Mouse (Mus musculus) layer of hippocampus, adult 11-12 months (tissue): ENCODE data around the gene Fbxo28.

Experiments used
- DNase-seq: peaks from one replicate; pipeline ENCODE4 v3.0.0; 2022; ENCODE audit warnings: low spot score

Fbxo28 gene

DNA sequence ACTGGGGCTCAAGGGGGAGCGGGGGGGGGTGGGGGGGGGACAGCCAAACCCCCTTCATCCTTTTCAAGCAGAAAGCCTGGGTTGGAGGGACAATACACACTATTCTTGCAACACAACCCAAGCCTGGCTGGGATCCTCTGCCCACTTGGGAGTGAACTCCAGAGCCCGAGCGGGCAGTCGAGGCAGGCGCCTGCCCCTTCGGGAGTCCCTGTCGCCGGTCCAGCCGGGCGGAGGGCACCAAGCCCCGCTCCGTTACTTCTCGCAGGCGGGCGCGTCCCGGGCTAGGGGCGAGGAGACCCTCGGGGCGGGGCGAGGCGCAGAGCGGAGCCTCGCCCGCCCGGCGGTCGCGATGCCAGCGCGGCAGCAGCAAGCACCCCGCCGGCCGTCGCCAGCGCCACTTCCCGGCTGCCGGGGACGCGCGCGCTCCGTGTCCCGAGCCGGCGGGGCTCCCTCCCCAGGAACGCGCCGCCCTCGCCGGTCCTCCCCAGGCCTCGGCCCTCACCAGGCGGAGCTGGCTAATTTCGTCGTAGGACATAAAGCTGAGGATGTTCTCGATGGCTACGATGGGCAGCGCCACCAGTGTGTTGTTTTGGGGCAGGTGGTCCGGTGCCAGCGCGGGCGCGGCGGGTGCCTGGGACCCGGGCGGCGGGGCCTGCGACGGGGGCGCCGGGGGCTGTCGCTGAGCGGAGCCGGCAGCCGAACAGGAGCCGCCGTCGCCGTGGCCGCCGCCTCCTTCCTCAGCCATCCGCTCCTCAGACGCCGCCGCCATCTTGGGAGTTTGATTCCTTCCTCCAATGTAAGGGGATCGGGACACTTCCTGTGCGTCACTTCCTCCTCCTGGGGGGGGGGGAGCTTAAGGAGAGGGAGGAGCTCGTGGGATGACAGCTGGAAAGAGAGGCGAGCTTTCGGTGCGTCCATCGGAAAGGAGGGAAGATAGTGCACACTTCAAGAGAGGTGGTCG lies at the start of gene Fbxo28:
Fbxo28 (minus strand) TSS at position 809 of the 961 bp plus-strand sequence.
- peak; percentile 86 for DNase-seq

DNA sequence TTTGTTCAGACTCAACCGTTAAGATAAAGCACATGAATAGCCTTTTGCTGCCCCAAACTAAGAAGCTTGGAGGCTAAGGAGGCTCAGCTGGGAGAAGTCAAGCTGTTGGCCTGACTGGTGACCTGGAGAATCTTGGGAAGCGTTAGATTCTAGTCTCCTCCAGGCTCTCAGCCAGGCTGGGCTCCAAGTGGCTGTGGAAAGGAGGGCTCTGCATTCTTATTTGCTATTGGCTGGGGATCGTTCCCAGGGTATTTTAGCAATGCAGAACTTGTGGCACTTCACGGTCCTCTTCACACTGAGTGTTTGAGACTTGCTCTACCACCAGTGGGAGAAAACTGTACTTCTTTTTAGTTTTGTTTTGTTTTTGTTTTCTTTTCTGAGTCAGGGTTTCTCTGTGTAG lies 47.3 kb upstream of the Fbxo28 start:
- DNase-seq: no peak

DNA sequence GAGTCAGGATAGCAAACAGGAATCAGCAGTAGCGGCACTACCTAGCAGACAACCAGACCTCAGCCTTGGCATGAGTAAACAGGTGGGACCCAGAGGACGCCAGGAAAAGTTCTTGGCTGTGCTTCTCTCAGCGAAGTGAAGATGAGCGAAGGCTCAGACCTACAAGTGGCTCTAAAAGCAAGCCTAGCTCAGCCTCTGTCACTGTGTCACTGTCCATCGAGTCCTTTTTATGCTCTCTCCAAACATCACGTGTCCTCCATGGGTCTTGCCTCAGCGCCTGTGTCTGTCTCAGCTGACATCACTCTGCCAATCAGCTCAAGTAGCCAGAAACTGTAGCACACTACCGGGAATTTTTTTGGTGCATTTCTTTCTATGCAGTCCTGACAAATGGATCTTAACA lies 45.0 kb upstream of the Fbxo28 start:
- no peak for DNase-seq

DNA sequence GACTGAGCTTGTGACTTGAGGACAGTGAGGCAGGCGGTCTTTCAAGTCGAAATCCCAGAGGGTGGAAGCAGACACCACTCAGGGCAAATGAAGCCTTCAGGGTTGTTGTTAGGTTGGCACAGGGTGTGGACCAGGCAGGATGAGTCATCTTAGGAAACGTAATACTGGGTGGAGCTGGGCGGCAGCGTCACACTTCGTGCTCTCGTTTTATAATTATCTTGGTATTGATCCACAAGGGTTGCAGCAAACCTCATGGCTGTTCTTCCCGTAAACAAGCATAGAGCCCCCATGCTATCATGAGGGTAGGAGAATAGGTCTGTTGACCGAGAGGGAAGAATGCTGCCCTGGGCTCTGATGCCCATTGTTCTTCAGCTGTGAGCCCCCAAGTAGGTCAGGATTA lies 41.7 kb upstream of the Fbxo28 start:
- DNase-seq: no peak

DNA sequence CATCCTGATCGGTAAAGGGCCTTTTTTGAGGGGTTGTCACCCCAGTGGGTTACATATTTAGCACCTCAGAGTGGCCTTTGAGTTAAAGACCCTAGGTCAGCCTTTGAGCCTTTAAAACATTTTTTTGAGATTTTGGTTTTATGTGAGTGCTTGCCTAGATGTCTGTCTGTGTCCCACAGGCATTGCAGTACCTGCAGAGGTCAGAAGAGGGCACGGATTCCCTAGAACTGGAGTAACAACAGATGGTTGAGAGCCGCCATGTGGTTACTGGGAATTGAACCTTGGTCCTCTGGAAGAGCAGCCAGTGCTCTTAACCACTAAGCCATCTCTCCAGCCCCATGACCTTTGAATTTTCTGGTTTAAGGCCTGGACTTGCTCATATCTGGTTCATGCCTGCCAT lies 39.9 kb upstream of the Fbxo28 start:
- no peak for DNase-seq

DNA sequence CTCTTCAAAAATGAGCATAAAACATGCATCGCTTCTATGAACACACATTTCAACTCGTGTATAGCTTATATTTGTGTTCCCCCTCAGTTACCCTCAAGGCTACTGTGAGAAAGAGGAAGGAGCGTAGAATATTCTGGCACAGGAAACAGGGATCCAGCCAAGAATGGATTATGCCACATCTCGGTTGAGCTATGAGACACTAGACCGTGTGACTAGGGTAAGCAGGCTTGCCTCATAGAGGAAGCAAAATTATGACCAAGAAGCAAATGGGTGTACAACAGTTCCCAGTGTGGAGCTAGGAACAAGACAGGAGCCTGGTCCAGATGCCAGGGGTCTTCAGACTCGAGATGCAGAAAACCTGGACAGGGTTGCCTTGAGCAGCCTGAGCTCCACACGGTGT lies 39.3 kb upstream of the Fbxo28 start:
- no peak for DNase-seq

DNA sequence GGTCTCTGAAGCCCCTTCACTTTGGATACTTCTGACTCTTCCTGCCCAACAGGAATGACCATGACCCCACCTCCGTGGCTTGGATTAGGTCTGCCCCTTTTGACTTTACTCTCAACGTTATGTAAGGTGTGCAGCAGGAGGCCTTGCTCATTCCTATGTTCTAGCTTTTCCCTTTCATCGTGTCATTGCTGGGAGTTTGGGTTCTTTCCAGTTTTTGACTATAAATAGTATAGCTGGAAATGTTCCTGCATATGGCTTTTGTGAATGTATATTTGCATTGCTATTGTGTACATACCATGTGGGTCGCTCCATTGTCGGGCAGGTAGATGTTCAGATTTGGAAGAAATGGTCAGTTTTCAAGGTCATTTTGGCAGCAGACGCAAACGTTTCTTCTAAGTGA lies 37.4 kb upstream of the Fbxo28 start:
- DNase-seq: no peak

DNA sequence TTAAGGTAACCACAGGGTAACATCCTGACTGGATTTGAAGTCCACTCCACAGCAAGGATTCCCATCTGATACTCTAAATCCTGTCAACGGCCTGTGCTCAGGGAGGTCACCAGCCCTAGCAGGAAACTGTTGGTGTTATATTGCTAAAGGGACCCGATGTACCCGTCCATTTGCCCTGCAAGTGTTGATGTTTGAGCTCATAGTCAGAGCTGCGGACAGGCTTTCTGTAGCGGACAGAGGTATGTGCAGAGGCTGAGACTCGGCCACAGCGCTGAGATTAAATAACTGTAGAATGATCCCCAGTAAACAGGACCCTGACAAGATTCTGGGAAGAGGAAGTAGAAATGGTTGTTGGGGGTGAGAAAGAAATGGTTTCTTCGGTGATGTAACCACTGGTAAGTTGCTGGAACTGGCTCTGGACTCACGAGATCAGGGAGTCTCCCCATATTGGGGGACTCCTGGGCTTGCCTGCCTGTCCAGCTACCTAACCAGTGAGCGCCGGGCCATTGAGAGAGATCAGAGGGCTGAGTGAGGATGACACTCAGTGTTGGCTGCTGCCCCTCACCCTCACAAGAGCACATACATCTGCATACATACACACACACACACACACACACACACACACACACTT lies 36.9 kb upstream of the Fbxo28 start:
- no peak for DNase-seq

DNA sequence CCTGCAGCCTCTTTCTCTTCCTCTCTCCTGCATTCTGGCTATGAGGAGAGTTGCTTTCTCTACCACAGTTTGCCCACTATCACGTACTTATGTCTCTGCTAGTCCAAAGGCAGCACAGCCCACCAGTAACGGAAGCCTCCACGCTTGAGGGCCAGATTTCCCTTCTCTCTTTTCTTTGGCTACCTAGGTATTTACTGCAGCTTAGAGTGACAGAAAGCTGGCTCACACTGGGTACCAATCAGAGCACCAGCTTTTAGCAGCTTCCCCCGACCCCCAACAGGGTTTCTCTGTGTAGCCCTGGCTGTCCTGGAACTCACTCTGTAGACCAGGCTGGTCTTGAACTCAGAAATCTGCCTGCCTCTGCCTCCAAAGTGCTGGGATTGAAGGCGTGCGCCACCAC lies 36.1 kb upstream of the Fbxo28 start:
- DNase-seq: no peak

DNA sequence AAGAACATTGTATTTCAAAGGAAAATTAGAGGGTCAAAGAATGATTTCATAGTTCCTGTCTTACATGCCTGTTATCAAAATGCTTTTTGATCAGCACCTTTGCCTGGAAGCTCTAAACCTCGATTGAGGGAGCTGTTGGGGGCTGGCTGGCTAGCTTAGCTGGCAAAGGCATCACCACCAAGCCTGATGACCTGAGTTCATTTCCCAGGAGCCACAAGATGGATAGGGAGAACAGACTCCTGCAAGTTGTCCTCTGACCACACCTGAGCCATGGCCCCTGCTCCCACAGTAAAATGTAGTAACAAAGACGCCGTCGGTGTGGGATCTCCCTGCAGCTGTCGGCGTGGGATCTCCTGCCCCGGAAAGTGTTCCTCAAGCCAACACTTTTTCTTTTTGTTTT lies 35.4 kb upstream of the Fbxo28 start:
- DNase-seq: no peak

DNA sequence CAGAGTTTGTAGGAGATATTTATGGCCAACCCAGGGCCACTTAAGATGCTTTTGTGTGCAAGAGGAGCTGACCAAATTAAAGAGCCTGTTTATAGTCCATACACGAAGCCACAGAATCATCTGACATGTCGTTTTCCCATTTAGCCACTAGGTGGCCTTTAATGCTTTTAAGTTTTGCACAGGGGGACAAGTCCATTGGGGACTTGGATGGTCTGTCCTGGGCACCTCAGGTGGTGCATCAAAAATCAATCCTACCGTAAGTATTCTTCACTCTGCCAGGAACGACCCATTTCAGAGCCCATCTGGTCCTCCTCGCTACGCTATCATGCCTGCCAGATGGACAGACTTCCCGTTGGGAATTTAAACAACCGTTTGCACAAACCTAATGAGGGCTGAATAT lies 34.8 kb upstream of the Fbxo28 start:
- DNase-seq: peak; percentile 43

DNA sequence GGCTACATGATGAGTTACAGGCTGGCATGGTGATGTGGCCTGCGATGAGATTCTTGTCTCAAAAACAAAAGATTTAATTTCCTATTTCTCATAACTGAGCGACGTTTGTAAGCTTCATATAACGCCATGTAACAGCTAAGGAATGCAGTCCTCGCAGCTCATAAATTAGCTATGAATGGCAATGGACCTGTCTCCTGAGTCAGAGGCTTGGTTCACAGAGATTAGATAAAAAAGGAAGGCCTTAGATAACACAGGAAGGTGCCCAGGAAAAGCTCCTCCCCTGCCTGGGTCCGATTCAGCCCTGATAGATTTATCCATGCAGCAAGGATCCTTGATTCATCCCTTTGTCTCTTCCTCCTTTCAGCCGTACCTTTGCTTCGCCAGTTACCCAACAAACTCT lies 30.5 kb upstream of the Fbxo28 start:
- no peak for DNase-seq

DNA sequence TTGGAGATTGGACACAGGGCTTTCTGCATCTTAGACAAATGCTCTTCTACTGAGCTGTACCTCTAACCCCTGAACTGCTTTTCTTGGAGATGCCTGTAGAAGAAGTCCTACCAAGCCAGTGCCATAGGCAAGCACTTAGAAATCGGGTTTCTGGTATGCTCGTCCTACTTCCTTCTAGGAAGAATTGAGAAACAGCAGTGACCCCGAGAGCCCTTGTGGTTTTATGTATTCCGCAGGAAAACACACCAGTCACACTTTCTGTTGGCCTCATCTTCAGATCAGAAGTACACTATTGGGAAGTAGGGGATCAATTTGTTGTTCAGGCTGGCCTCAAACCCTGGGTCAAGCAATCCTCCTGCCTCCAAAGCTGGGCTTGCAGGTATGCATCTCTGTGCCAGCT lies 28.0 kb upstream of the Fbxo28 start:
- DNase-seq: no peak

DNA sequence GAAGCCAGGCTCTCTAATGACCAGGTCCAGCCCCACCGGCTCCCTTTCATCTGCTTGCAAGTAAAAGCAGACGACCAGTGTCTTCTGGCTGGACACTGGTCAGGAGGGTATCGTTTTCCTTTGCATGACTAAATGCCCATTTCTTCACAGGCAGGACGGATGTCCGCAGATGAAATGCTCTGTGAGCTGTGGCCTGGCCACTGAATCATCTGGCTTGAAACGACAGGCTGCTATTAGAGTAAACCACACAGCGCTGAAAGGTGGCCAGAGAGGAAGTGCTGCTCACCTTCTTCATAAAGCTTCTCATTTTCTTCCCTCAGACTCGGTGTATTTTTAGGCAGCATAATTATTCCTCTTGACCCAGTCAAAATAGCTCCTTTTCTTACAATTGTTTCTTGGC lies 27.4 kb upstream of the Fbxo28 start:
- DNase-seq: no peak

DNA sequence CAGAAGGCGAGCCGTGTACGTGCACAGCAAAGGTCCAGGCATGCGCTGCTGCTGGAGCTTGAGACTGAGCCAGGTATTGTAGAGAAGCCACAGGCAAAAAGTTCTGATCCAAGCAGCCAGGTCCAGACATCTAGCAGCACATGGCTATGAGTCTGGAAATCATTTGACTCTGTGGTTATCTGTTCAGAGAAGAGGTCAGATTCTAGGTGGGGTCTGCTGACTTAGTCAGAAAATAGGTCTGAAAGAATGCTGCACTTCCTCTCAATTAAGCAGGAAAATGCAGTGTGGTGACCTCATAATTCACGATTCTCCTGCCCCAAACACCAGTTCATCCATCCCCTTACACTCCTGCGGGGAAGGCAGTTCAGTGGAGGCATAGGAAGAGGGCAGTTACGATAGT lies 26.9 kb upstream of the Fbxo28 start:
- DNase-seq: no peak

DNA sequence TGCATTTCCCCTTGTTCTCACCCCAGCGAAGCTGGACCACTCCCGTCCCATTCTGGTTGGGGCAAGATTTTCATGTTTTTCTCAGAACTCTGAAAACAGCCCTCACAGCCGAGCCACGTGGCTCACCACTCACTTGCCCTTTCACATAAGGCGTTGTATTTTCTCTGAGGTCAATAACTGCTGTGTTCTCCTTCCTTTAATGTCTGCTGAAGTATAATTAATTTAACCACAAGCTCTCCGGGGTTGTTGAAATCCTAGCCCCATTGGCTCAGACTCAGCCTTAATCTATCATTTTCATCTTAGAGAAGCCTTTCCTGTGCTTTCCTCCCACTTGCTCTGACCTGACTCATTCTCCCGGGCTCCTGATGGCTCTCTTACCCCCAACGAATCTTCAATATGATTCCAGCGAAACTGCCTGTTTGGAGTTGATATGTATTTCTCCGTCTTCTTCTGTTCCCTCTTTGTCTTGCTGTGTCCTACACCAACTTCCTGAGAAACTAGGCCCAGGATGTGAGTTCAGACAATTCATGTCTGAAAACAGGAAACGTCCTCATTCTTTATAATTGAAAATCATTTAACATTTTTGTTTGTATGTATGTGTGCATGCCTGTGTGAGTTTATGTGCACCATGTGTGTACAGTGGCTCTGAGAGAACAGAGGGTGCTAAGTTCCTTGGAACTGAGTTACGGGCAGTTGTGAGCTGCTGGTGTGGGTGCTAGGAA lies 22.4 kb upstream of the Fbxo28 start:
- no peak for DNase-seq

DNA sequence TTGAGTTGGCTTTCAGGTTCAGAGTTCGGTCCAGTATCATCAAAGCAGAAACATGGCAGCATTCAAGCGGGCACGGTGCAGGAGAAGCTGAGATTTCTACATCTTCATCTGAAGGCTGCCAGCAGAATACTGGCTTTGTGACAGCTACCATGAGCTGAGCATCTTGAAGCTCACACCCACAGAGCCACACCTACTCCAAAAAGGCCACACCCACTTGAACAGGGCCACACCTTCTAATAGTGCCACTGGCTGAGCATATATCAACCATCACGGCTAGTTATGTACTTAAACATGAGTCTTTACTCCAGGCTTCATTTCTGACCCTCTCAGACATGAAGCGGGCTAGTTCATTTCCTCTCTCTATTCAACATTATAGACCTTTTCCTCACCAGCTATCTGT lies 21.3 kb upstream of the Fbxo28 start:
- no peak for DNase-seq

DNA sequence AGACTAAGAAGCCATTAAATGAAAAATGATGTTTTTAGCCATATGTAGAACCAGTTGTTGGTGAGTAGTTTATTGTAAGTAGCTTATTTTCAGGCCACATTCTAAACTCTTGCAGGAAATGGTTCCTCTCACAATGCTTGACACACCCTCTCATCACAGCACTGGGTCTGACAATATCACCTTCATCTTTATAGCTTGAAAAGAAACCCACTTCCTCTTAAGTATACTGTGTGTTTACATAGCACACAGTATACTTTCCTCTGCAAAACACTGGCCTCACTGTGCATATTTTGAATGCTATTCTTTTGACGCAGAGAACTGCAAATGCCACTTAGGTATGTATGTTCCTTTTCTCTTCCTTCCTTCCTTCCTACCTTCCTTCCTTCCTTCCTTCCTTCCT lies 16.7 kb upstream of the Fbxo28 start:
- no peak for DNase-seq

DNA sequence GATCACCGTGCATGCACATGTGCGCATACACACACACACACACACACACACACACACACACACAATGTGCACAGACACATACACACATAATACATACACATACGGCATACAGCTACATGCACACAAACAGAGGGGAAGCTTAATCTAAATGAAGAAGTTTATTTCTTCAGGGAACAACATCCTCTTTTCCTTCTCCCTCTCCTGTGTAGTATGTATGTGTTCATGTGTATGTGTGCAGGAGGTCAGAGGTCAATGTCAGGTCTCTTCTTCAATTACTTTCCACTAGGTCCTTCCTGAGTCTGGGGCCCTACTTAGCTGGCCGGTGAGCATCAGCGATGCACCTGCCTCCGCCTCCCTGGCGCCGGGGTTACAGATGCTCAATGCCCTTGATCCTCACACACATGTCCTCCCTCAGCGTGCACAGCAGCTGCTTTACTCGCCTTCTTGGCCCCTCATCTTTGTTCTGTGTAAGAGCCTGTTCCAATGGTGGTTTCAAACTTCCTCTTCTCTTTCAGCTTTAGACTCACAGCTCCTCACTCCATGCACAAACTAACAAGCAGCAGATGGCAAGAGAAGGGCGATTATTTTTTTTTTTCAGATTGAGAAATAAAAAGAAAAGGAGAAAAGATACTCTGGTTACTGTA lies 13.2 kb upstream of the Fbxo28 start:
- DNase-seq: no peak

DNA sequence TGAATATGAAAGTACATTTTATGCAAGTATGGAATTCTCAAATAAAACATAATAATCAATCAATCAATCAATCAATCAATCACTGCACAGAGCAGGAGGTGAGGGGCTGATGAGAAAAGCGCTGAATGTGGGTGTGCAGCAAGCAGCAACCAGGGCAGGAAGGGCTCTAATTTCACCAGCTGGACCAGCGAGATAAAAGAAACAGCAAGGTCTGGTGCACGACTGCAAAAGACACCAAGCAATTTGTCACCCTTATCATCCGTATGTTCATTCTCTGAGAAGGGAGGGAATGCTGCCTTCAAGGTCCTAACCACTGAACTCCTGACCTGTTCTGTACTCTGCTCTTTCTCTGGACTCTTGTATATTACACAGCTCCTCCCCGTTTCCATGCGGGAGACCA lies 8.1 kb upstream of the Fbxo28 start:
- DNase-seq: no peak

DNA sequence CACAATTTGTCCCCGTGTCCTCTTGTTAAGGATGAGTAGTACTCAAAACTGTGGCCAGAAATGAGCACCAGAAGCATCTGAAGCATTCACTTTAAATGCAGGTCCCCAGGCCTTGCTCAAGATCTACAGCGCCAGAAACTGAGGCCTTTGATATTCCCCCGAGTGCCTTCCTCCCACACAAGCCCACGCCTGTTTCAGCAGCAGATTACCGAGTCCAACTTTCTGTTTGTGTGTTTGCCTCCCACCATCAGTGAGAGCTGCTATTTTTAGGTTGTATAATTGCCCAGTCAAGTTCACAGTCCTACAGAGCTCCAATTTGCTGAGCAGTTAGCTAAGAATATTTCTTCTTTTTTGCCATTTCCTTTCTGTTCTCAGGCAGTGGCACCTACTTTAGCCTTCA lies 5.1 kb upstream of the Fbxo28 start:
- DNase-seq: peak; percentile 28

DNA sequence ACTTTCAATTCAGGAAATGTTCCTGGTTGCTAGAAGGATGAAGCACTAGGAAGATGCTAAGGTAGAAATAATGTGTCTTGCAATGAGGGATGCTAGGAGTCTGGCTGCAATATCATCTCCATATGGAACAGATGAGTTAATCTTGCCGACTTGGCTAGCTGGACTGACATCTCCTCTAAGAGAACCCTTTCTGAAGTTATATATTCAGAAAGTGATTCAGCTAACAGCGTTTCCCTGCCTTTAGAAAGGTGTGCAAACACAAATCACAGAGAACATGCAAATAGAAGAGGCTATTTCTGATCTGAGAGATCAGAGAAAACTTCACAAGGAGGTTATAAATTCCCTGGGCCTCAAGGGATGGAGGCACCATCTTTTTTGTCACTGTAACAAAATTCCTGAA lies 4.4 kb upstream of the Fbxo28 start:
- no peak for DNase-seq

DNA sequence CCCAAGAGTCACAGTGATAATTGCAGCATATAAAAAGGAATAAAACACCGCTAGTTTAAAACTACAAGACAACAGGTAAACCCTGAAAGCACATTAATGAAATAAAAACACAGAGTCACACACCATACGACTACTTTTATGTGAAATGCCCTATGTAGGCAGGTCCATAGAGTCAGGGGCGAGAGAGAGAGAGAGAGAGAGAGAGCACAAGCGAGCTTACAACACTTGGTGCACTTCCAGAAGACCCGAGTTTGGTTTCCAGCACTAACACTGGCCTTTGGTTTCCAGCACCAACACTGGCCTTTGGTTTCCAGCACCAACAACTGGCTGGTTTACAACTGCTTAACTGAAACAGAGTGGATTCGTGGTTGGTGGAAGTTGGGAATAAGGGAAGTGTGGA lies 564 bp upstream of the Fbxo28 start:
- DNase-seq: no peak
